Mouse (Mus musculus) cortical plate, adult 2 months (tissue): ENCODE measurements around the gene Rhox2g.
"Not testable (repeated sequence)": the region's sequence is repeated elsewhere in the genome, so short reads cannot be mapped to it uniquely, and the experiment has no call there.

Experiments
- CTCF ChIP-seq: fragments of 200-500 bp; IDR thresholded peaks from 2 replicates; pipeline ENCODE4 v1.5.1; 2011; ENCODE audit warnings: mild to moderate bottlenecking, control low read depth, low read length; ENCODE audit not compliant: insufficient read depth; ENCODE audit errors: extremely low read depth
- POLR2A ChIP-seq: fragments of 200-500 bp; IDR thresholded peaks from 2 replicates; pipeline ENCODE4 v1.6.1; 2011; ENCODE audit warnings: mild to moderate bottlenecking, low read length, control low read depth; ENCODE audit not compliant: insufficient read depth; ENCODE audit errors: extremely low read depth

GRCm38 (mm10) chrX:37651227-37651626 lies 8.0 kb upstream of the Rhox2g start, which contains the start of gene Rhox4g:
- TF ChIP-seq CTCF, POLR2A: not testable (repeated sequence)
